Mouse (Mus musculus) induced T-regulatory cell, adult 2 months (primary cell): ENCODE data around the gene Selenow.
A peak's percentile ranks its signal among the peaks of the same experiment; 100 is the strongest.
"Not testable (repeated sequence)": the region's sequence is repeated elsewhere in the genome, so short reads cannot be mapped to it uniquely, and the experiment has no call there.

Experiments
- DNase-seq: peaks from one replicate; pipeline ENCODE4 v3.0.0-alpha.2; 2012; ENCODE audit warnings: low read depth

Gene Selenow

GRCm38 (mm10) chr7:15945721-15946536, 23.7 kb upstream of the Selenow start, which contains the start of gene Nop53:
Gene Nop53 (minus strand): TSS chr7:15946074.
- peak; percentile 99 for DNase-seq

GRCm38 (mm10) chr7:15945211-15945610, 23.0 kb upstream of the Selenow start:
- DNase-seq: no peak

GRCm38 (mm10) chr7:15944311-15944710, 22.1 kb upstream of the Selenow start:
- DNase-seq: no peak

GRCm38 (mm10) chr7:15938621-15939020, 16.4 kb upstream of the Selenow start:
- no peak for DNase-seq

GRCm38 (mm10) chr7:15937491-15937890, 15.3 kb upstream of the Selenow start:
- no peak for DNase-seq

- DNase-seq: no peak
Observed at GRCm38 (mm10) chr7:15933437-15934359, 11.5 kb upstream of the Selenow start.

- no peak for DNase-seq
Observed at GRCm38 (mm10) chr7:15931635-15932034, 9.4 kb upstream of the Selenow start.

- DNase-seq: peak; percentile 50
Observed at GRCm38 (mm10) chr7:15930543-15930942, 8.3 kb upstream of the Selenow start.

- peak; percentile 78 for DNase-seq
Observed at GRCm38 (mm10) chr7:15929910-15930309, 7.7 kb upstream of the Selenow start.

- peak; percentile 87 for DNase-seq
Observed at GRCm38 (mm10) chr7:15921796-15922195, 406 bp downstream of the Selenow start.

- no peak for DNase-seq
Observed at GRCm38 (mm10) chr7:15920645-15921190, 1.5 kb downstream of the Selenow start.

GRCm38 (mm10) chr7:15919947-15920346, 2.3 kb downstream of the Selenow start:
- DNase-seq: no peak

- DNase-seq: no peak
Observed at GRCm38 (mm10) chr7:15918371-15918770, 3.8 kb downstream of the Selenow start.

GRCm38 (mm10) chr7:15916996-15917395, 5.2 kb downstream of the Selenow start:
- no peak for DNase-seq

GRCm38 (mm10) chr7:15916134-15916723, 6.0 kb downstream of the Selenow start:
- DNase-seq: no peak

GRCm38 (mm10) chr7:15915695-15916094, 6.5 kb downstream of the Selenow start:
- DNase-seq: not testable (repeated sequence)

- no peak for DNase-seq
Observed at GRCm38 (mm10) chr7:15914751-15915150, 7.5 kb downstream of the Selenow start.

GRCm38 (mm10) chr7:15914252-15914651, 8.0 kb downstream of the Selenow start:
- peak; percentile 80 for DNase-seq

GRCm38 (mm10) chr7:15912183-15912582, 10.0 kb downstream of the Selenow start:
- peak; percentile 89 for DNase-seq

- no peak for DNase-seq
Observed at GRCm38 (mm10) chr7:15910521-15910920, 11.7 kb downstream of the Selenow start.

- no peak for DNase-seq
Observed at GRCm38 (mm10) chr7:15907971-15908590, 14.1 kb downstream of the Selenow start.

GRCm38 (mm10) chr7:15906602-15907001, 15.6 kb downstream of the Selenow start:
- DNase-seq: no peak
